23 mouse cellular contexts compared by ENCODE assay signal in the genomic region with DNA sequence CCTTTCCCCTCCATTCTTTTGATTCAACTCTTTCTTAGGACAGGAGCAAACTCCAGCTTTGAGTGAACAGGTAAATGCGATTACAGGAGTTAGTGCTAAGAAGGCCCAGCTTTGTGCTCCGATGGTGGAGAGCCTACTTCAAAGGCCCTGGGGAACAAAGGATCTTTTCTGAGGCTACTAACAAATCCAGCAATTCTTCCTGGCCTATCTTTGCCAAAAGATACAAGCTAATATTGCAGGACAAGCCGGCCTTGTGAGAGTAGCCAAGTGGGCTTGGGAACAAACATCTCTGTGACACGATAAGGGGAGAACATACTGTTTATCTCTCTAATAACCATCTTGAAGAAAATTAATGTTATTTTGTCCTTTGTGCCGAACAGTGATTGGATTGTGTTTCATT. TPM values are rescaled to one million over a fixed set of nuclear protein-coding genes. Genes with fewer than 3 reads are reported as not detected.
A peak's percentile ranks its signal among the peaks of the same experiment; 100 is the strongest.
DNase-seq lines count a peak whose midpoint lies in the region; ATAC-seq and TF ChIP-seq lines count a peak whose summit lies in the region.
"Had no signal": no experiment of that assay in that cellular context is flagged by ENCODE, and none has a peak within 500 bp of the region (broad histone marks: within the 10 kb centered on the region; RNA-seq: fewer than 3 reads in every experiment).

No protein-coding gene starts in this region.

- no peak overlapping the region for H3K4me2 ChIP-seq in embryonic facial prominence, embryonic 11.5 days (ENCODE audit: low read depth, low read length)
- no peak overlapping the region for H3K4me2 ChIP-seq in neural tube, embryonic 13.5 days
- H3K4me2 ChIP-seq: embryonic facial prominence, embryonic 13.5 days had no signal

- ATAC-seq in embryonic facial prominence, embryonic 11.5 days (replicated peaks; ENCODE audit: insufficient number of reproducible peaks, low FRiP score, low TSS enrichment, low read depth) = no peak
- no peak for ATAC-seq in neural tube, embryonic 13.5 days (ENCODE audit: low read depth)
- no peak for ATAC-seq in megakaryocyte, adult 5-6 weeks (ENCODE audit: poor library complexity, severe bottlenecking)
- ATAC-seq: hindbrain, embryonic 16.5 days had no signal

- DNase-seq in embryonic facial prominence, embryonic 11.5 days (ENCODE audit: low spot score) = peak; percentile 4
- no peak for DNase-seq in embryonic facial prominence, embryonic 10.5 days (ENCODE audit: low spot score)
- DNase-seq in left cerebral cortex, adult 2 months (ENCODE audit: extremely low spot score in 1 of 2, low spot score in 2 of 2) = no peak
- DNase-seq in left cerebral cortex, adult 9 months (ENCODE audit: low spot score in 2 of 2) = no peak
- DNase-seq in neural tube, embryonic 10.5 days (ENCODE audit: extremely low spot score, low spot score) = no peak
- DNase-seq: adrenal gland, postnatal 25 days; cerebellum, postnatal 10 days; heart, postnatal 10 days; kidney, adult 11 months; kidney, postnatal 10 days; layer of hippocampus, adult 9-11 months had no signal

- WGBS in embryonic facial prominence, embryonic 11.5 days = 35% methylated on average over 5 of the region's 5 CpGs
- 38% methylated on average over 5 of the region's 5 CpGs for WGBS in embryonic facial prominence, embryonic 10.5 days
- WGBS in neural tube, embryonic 13.5 days = 45% methylated on average over 5 of the region's 5 CpGs

- H3K4me3 ChIP-seq in embryonic facial prominence, embryonic 11.5 days (ENCODE audit: low read depth, low read length) = no peak overlapping the region
- no peak overlapping the region for H3K4me3 ChIP-seq in embryonic facial prominence, embryonic 10.5 days
- H3K4me3 ChIP-seq in left cerebral cortex, adult 2 months = no peak overlapping the region
- H3K4me3 ChIP-seq in neural tube, embryonic 13.5 days = no peak overlapping the region
- H3K4me3 ChIP-seq: embryonic facial prominence, embryonic 13.5 days; myocyte had no signal

- no peaks in the 10 kb centered on the region for H3K4me1 ChIP-seq in embryonic facial prominence, embryonic 11.5 days (ENCODE audit: control insufficient read depth, insufficient read depth, low read length)
- H3K4me1 ChIP-seq in embryonic facial prominence, embryonic 10.5 days = no peaks in the 10 kb centered on the region
- peaks cover 12% of the 10 kb centered on the region for H3K4me1 ChIP-seq in neural tube, embryonic 13.5 days (replicated peaks)

- no peak overlapping the region for H3K27ac ChIP-seq in embryonic facial prominence, embryonic 11.5 days (replicated peaks; ENCODE audit: low read depth, low read length)
- no peak overlapping the region for H3K27ac ChIP-seq in embryonic facial prominence, embryonic 10.5 days (replicated peaks)
- peak overlapping the region; percentile 32; the same call in 1 of the 2 replicates for H3K27ac ChIP-seq in left cerebral cortex, adult 2 months
- H3K27ac ChIP-seq in neural tube, embryonic 13.5 days (replicated peaks) = peak overlapping the region; percentile 46; the same call in 1 of the 2 replicates
- H3K27ac ChIP-seq: embryonic facial prominence, embryonic 13.5 days; stomach, postnatal 0 days had no signal

- no peaks in the 10 kb centered on the region for H3K36me3 ChIP-seq in embryonic facial prominence, embryonic 11.5 days (replicated peaks; ENCODE audit: control insufficient read depth, insufficient read depth, low read depth, low read length)
- H3K36me3 ChIP-seq in embryonic facial prominence, embryonic 10.5 days (replicated peaks) = no peaks in the 10 kb centered on the region
- no peaks in the 10 kb centered on the region for H3K36me3 ChIP-seq in neural tube, embryonic 13.5 days
- H3K36me3 ChIP-seq: embryonic facial prominence, embryonic 13.5 days had no signal

- H3K9me3 ChIP-seq in embryonic facial prominence, embryonic 11.5 days (replicated peaks; ENCODE audit: control insufficient read depth, low read length) = no peaks in the 10 kb centered on the region
- no peaks in the 10 kb centered on the region for H3K9me3 ChIP-seq in embryonic facial prominence, embryonic 10.5 days
- H3K9me3 ChIP-seq in neural tube, embryonic 13.5 days = no peaks in the 10 kb centered on the region
- H3K9me3 ChIP-seq: embryonic facial prominence, embryonic 13.5 days had no signal

- intact Hi-C loops in left cerebral cortex, adult 2 months (cut with DNase I) = no loop called here

- H3K9ac ChIP-seq in embryonic facial prominence, embryonic 11.5 days (replicated peaks; ENCODE audit: low read length) = no peak overlapping the region
- H3K9ac ChIP-seq in neural tube, embryonic 13.5 days = no peak overlapping the region
- H3K9ac ChIP-seq: embryonic facial prominence, embryonic 13.5 days had no signal

- TF ChIP-seq CTCF in left cerebral cortex, adult 2 months (IDR thresholded peaks at IDR 0.05) = no peak

- no peaks in the 10 kb centered on the region for H3K27me3 ChIP-seq in embryonic facial prominence, embryonic 11.5 days (ENCODE audit: control insufficient read depth, insufficient read depth, low read length)
- H3K27me3 ChIP-seq in embryonic facial prominence, embryonic 10.5 days (replicated peaks; ENCODE audit: low read depth, poor library complexity, severe bottlenecking) = no peaks in the 10 kb centered on the region
- no peaks in the 10 kb centered on the region for H3K27me3 ChIP-seq in neural tube, embryonic 13.5 days
- H3K27me3 ChIP-seq: embryonic facial prominence, embryonic 13.5 days had no signal

RNA-seq across cellular contexts. Expression of gene Nox3, which starts 54.6 kb away (rescaled TPM):
- polyA plus RNA-seq in embryonic facial prominence, embryonic 11.5 days (2014; fragmentation: Nextera tagmentation; extraction: Ambion mirVana) = not detected in 2 replicates
- 0.10 and 0.11 TPM in 2 replicates for polyA plus RNA-seq in embryonic facial prominence, embryonic 10.5 days (2016; fragmentation: Nextera tagmentation; extraction: Ambion mirVana)
- under 1 TPM in 1 of 2 experiments, not detected in 1; 0.30 TPM for total RNA-seq in left cerebral cortex, adult 2 months (2021)
- not detected in 2 replicates for polyA plus RNA-seq in neural tube, embryonic 13.5 days (2015; fragmentation: Nextera tagmentation; extraction: Ambion mirVana)
- total RNA-seq in megakaryocyte, adult 5-6 weeks (2015) = not detected in 2 replicates
- total RNA-seq in megakaryocyte, adult 5-6 weeks (2017) = not detected in 2 replicates
- total RNA-seq: adrenal gland, postnatal 25 days; gastrocnemius, adult 8-10 months; heart, adult 8-10 months; heart, postnatal 10 days; left cerebral cortex, postnatal 25 days; liver, adult 2 months; megakaryocyte progenitor cell, adult 5-6 weeks had no signal
- polyA plus RNA-seq: C2C12; embryonic facial prominence, embryonic 13.5 days; hindbrain, embryonic 16.5 days; liver, adult 2 months; myocyte; stomach, postnatal 0 days had no signal

Comparison
In these comparisons a context has a peak if more than half of its experiments do, and no peak if none do; other contexts are left out.
1. H3K27ac ChIP-seq: peak in left cerebral cortex, adult 2 months (single experiment) and neural tube, embryonic 13.5 days (single experiment); none in embryonic facial prominence, embryonic 11.5 days (single experiment) and embryonic facial prominence, embryonic 10.5 days (single experiment).